ENCODE assay signal across 27 mouse cellular contexts in the genomic region with DNA sequence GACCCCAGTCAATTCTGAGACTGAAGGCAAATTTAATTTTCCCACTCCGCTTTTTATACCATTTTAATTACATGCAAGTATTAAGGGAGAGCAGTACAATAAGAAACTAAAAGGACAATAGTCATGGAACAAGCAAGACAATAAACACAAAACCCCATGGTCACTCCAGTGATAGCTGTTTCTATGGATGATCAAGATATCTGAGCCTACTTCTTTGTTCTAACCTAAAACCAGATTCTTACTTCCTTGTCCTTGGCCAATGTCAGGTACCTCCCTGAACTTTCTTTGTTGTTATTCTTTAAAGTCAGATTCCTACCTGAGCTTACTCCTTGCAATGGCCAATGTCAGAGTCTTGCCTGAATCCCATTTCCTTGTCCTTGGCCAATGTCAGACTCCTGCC.
"Had no signal": no experiment of that assay in that cellular context is flagged by ENCODE, and none has a peak within 500 bp of the region (broad histone marks: within the 10 kb centered on the region; RNA-seq: fewer than 3 reads in every experiment).

No protein-coding gene starts in this region.

- ATAC-seq: forebrain, embryonic 13.5 days; forebrain, embryonic 14.5 days; forebrain, embryonic 15.5 days; forebrain, embryonic 16.5 days; forebrain, postnatal 0 days had no signal

- H3K4me3 ChIP-seq: embryonic facial prominence, embryonic 10.5 days; embryonic facial prominence, embryonic 12.5 days; embryonic facial prominence, embryonic 13.5 days; embryonic facial prominence, embryonic 15.5 days; erythroblast, embryonic 14.5 days; forebrain, embryonic 10.5 days; forebrain, embryonic 12.5 days; forebrain, embryonic 13.5 days; forebrain, embryonic 15.5 days; gastrocnemius, adult 2 months; heart, adult 2 months; heart, embryonic 10.5 days had no signal

- H3K27ac ChIP-seq: embryonic facial prominence, embryonic 10.5 days; embryonic facial prominence, embryonic 12.5 days; embryonic facial prominence, embryonic 13.5 days; embryonic facial prominence, embryonic 15.5 days; forebrain, embryonic 10.5 days; forebrain, embryonic 12.5 days; forebrain, embryonic 13.5 days; forebrain, embryonic 15.5 days; gastrocnemius, adult 2 months; heart, adult 2 months; heart, embryonic 10.5 days had no signal

- H3K9ac ChIP-seq: embryonic facial prominence, embryonic 12.5 days; embryonic facial prominence, embryonic 13.5 days; embryonic facial prominence, embryonic 15.5 days; forebrain, embryonic 12.5 days; forebrain, embryonic 13.5 days; forebrain, embryonic 15.5 days; forebrain, postnatal 0 days had no signal

- H3K4me1 ChIP-seq: embryonic facial prominence, embryonic 10.5 days; embryonic facial prominence, embryonic 12.5 days; embryonic facial prominence, embryonic 13.5 days; embryonic facial prominence, embryonic 15.5 days; forebrain, embryonic 10.5 days; forebrain, embryonic 12.5 days; forebrain, embryonic 13.5 days; forebrain, embryonic 15.5 days; heart, embryonic 10.5 days had no signal

- H3K36me3 ChIP-seq: embryonic facial prominence, embryonic 10.5 days; embryonic facial prominence, embryonic 12.5 days; embryonic facial prominence, embryonic 13.5 days; embryonic facial prominence, embryonic 15.5 days; forebrain, embryonic 10.5 days; forebrain, embryonic 12.5 days; forebrain, embryonic 15.5 days; heart, embryonic 10.5 days had no signal

- H3K4me2 ChIP-seq: embryonic facial prominence, embryonic 12.5 days; embryonic facial prominence, embryonic 13.5 days; embryonic facial prominence, embryonic 15.5 days; forebrain, embryonic 12.5 days; forebrain, embryonic 13.5 days; forebrain, embryonic 15.5 days had no signal

- DNase-seq: cerebellum, adult 9-11 months; cerebellum, postnatal 10 days; cerebellum, postnatal 14 days; cerebellum, postnatal 25 days; cerebellum, postnatal 36 days; embryo, embryonic 11 days; forebrain, postnatal 0 days; gastrocnemius, adult 2 months; gastrocnemius, postnatal 10 days; gastrocnemius, postnatal 14 days; gastrocnemius, postnatal 25 days; gastrocnemius, postnatal 36 days; heart, adult 11 months; heart, adult 18-20 months; heart, adult 2 months had no signal

- H3K27me3 ChIP-seq: embryonic facial prominence, embryonic 12.5 days; embryonic facial prominence, embryonic 13.5 days; embryonic facial prominence, embryonic 15.5 days; forebrain, embryonic 12.5 days; forebrain, embryonic 13.5 days; forebrain, embryonic 15.5 days had no signal

- H3K9me3 ChIP-seq: embryonic facial prominence, embryonic 10.5 days; embryonic facial prominence, embryonic 12.5 days; embryonic facial prominence, embryonic 13.5 days; embryonic facial prominence, embryonic 15.5 days; forebrain, embryonic 10.5 days; forebrain, embryonic 12.5 days; forebrain, embryonic 13.5 days; forebrain, embryonic 15.5 days; heart, embryonic 10.5 days had no signal
